Mouse (Mus musculus) kidney, adult 2 months (tissue): ENCODE measurements around the gene St3gal3.

Experiments
- CTCF ChIP-seq: fragments of 200-500 bp; conservative IDR thresholded peaks from 2 replicates; pipeline ENCODE4 v1.5.1; 2011; ENCODE audit warnings: low read depth, mild to moderate bottlenecking, control low read depth, low read length, moderate library complexity, mixed read lengths; ENCODE audit not compliant: insufficient read depth, insufficient read length
- POLR2A ChIP-seq: fragments of 200-500 bp; IDR thresholded peaks from one replicate; pipeline ENCODE4 v1.6.1; 2011; ENCODE audit warnings: low read depth, low read length, control low read depth

DNA sequence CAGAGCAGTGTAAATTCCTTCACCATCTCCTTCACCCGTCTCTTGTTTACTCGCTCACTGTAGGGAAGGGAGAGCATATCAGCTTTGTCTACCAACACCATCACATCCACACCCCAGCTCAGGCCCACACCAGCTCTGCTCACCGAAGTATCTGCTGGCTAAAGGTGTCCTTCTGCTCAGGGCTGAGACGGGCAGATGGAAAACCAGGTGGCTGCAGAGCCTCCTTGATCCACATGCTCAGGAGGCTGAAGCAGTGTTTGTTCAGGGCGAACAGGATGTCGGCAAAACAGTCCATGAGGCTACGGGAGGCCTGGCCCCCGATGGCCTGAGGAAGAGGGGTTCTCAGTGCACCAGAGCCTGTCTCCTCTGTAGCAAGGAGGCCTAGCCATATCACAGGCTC, 240.1 kb downstream of the St3gal3 start:
- TF ChIP-seq CTCF = no peak
- TF ChIP-seq POLR2A = no peak
